Mouse (Mus musculus) ES-Bruce4 (cell line): ENCODE measurements around the gene 4930404H24Rik.

ENCODE experiments used
- CTCF ChIP-seq: IDR thresholded peaks from one replicate; pipeline ENCODE4 v1.8.1; 2011; ENCODE audit warnings: low read depth, low read length
- EP300 ChIP-seq: IDR thresholded peaks from 2 replicates; pipeline ENCODE4 v1.6.1; 2011; ENCODE audit warnings: low read depth, low read length; ENCODE audit not compliant: insufficient read depth

DNA sequence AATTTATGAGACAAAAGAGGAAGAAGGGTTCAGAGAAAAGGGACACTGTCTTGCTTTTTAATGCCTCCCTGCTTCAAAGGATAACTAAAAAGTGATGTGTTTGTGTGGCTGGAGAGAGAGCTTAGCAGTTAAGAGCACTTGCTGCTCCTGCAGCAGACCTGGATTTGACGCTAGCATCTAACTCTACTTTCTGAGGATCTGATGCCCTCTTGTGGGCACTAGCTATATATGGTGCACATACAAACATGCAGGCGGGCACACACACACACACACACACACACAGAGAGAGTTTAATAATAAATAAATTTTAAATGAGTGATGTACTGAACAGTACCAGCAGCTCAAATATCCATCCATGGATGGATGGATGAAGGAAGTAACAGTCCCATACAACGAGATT lies 29.3 kb upstream of the 4930404H24Rik start:
- no peak for TF ChIP-seq EP300
- peak; percentile 3 for TF ChIP-seq CTCF
